Mouse (Mus musculus) midbrain, embryonic 16.5 days (tissue): Measurements from ENCODE around the gene Rhof. TPM values are rescaled to one million over a fixed set of nuclear protein-coding genes. Genes with fewer than 3 reads are reported as not detected.

Experiments
- ATAC-seq: fragments of 200-750 bp; cut with Nextera tagmentation; 2 replicates; pipeline ENCODE4 v1.8.0; 2017; ENCODE audit warnings: moderate TSS enrichment
- H3K27ac ChIP-seq: fragments of 300-500 bp; sonication (generic); 2 replicates; pipeline ENCODE4 v1.5.1; 2014; ENCODE audit warnings: mild to moderate bottlenecking, low read length, mixed read lengths
- H3K27me3 ChIP-seq: fragments of 300-500 bp; sonication (generic); 2 replicates; pipeline ENCODE4 v1.6.1; 2014; ENCODE audit warnings: low read depth, low read length, mixed read lengths; ENCODE audit not compliant: control insufficient read depth, insufficient read depth
- H3K36me3 ChIP-seq: fragments of 300-500 bp; sonication (generic); 2 replicates; pipeline ENCODE4 v1.6.1; 2014; ENCODE audit warnings: mild to moderate bottlenecking, low read length, moderate library complexity, mixed read lengths; ENCODE audit not compliant: control insufficient read depth, insufficient read depth
- H3K4me1 ChIP-seq: fragments of 300-500 bp; sonication (generic); 2 replicates; pipeline ENCODE4 v1.6.1; 2014; ENCODE audit warnings: mild to moderate bottlenecking, low read length, mixed read lengths; ENCODE audit not compliant: control insufficient read depth, insufficient read depth
- H3K4me2 ChIP-seq: fragments of 300-500 bp; sonication (generic); 2 replicates; pipeline ENCODE4 v1.6.1; 2014; ENCODE audit warnings: mild to moderate bottlenecking, low read length, mixed read lengths
- H3K4me3 ChIP-seq: fragments of 300-500 bp; sonication (generic); 2 replicates; pipeline ENCODE4 v1.5.1; 2014; ENCODE audit warnings: low read depth, mild to moderate bottlenecking, low read length, moderate library complexity, mixed read lengths
- H3K9ac ChIP-seq: fragments of 300-500 bp; sonication (generic); 2 replicates; pipeline ENCODE4 v1.6.1; 2014; ENCODE audit warnings: low read depth, low read length, mixed read lengths
- H3K9me3 ChIP-seq: fragments of 300-500 bp; sonication (generic); replicated peaks from 2 replicates; pipeline ENCODE4 v1.6.1; 2014; ENCODE audit warnings: mild to moderate bottlenecking, low read length, mixed read lengths; ENCODE audit not compliant: control insufficient read depth, poor library complexity, severe bottlenecking
- WGBS: fragments of 180-500 bp; shearing (Covaris S2); extraction: QIAGEN DNeasy Blood & Tissue Kit; methylation state at CpG from one replicate; pipeline ENCODE4 v1.1.7; 2014; 5-methylcytosine and 5-hydroxymethylcytosine counted together
- polyA plus RNA-seq: library from polyadenylated mRNA; unstranded; fragments of >200 nt; fragmentation: Nextera tagmentation; extraction: Ambion mirVana; gene quantifications from 2 replicates; pipeline ENCODE4 v1.2.1, GENCODE M21; 2015

The Rhof gene
- polyA plus RNA-seq, 1 experiment from 2014 or later: 21.4 TPM

DNA sequence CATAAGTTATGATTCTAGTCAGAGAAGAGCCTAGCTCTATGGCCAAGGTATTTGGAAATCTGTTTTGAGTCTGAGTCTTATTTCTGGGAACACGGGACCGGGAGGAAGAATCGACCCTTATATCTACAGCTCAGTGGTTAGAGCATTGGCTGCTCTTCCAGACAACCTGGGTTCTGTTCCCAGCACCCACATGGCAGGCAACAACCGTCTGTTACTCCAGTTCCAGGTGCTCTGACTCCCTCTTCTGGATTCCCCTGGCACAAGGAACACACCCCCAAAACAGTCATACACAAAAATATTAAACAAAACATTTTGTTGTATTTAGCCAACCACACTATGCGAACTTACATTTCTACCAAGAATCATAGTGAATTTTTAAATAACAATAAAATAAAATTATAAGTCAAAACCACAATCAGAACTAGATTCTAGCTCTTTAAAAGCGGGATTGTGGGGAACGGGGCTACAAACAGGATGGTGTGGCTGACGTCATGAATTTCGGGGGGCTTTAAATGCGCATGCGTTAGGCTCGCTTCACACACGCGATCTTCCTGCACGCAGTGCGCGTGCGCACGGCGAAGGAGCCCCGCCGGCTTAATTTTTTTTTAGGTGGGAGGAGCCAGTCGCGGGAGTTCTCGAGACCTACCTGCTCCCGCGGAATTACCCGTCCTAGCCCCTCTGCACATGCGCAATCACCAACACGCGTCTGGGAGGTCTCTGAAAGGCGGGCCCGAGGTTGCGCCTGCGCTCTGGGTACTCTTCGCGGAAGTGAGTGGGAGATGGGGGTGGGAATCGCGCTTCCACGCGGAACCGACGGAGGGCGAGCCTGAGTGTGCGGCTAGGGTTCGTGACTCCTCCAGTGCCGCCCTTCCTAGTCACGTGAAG is 74.9 kb downstream of the Rhof start:
- WGBS: 8% methylated on average over 48 of the region's 48 CpGs
- peak; percentile 88 for ATAC-seq
- H3K27ac ChIP-seq: peak overlapping the region; percentile 66
- peaks cover 2% of the 10 kb centered on the region; the same call in 1 of the 2 replicates for H3K4me1 ChIP-seq
- H3K9me3 ChIP-seq: no peaks in the 10 kb centered on the region
- peak overlapping the region; percentile 41 for H3K4me3 ChIP-seq
- no peaks in the 10 kb centered on the region for H3K36me3 ChIP-seq
- H3K4me2 ChIP-seq: peak overlapping the region; percentile 49
- peak overlapping the region; percentile 58; the same call in 1 of the 2 replicates for H3K9ac ChIP-seq
- no peaks in the 10 kb centered on the region for H3K27me3 ChIP-seq

Other genes with a start within 250 kb of the Rhof start
- gene Kdm2b, start 142.9 kb downstream of the Rhof start, polyA plus RNA-seq: 117 and 123 TPM in 2 replicates
- 9.3 and 10.7 TPM in 2 replicates for gene Orai1, start 117.6 kb downstream of the Rhof start, polyA plus RNA-seq
- 0.62 and 1.7 TPM in 2 replicates for gene Morn3, start 85.7 kb downstream of the Rhof start, polyA plus RNA-seq
- 16.9 and 18.7 TPM in 2 replicates for gene Tmem120b, start 64.3 kb downstream of the Rhof start, polyA plus RNA-seq
- gene Setd1b, start 9.5 kb upstream of the Rhof start, polyA plus RNA-seq: 10.0 and 11.8 TPM in 2 replicates
- gene Psmd9, start 36.7 kb upstream of the Rhof start, polyA plus RNA-seq: 73.6 and 77.6 TPM in 2 replicates
- gene Hpd, start 50.0 kb upstream of the Rhof start, polyA plus RNA-seq: not detected in 2 replicates
- 0.94 and 1.7 TPM in 2 replicates for gene Wdr66, start 119.4 kb upstream of the Rhof start, polyA plus RNA-seq
- gene Bcl7a, start 211.1 kb upstream of the Rhof start, polyA plus RNA-seq: 34.1 and 36.7 TPM in 2 replicates